27 mouse cellular contexts compared by ENCODE assay signal in genomic region chr5:105661894-105662293, GRCm38 (mm10). TPM values are rescaled to one million over a fixed set of nuclear protein-coding genes. Genes with fewer than 3 reads are reported as not detected.
DNase-seq lines count a peak whose midpoint lies in the region; ATAC-seq and TF ChIP-seq lines count a peak whose summit lies in the region.
"Had no signal": no experiment of that assay in that cellular context is flagged by ENCODE, and none has a peak within 500 bp of the region (broad histone marks: within the 10 kb centered on the region; RNA-seq: fewer than 3 reads in every experiment).

No protein-coding gene starts in this region.

- H3K79me2 ChIP-seq in liver, adult 2 months (ENCODE audit: control insufficient read depth, insufficient read depth, low read length): no peaks in the 10 kb centered on the region

- no peak for TF ChIP-seq POLR2A in liver, adult 2 months (IDR thresholded peaks at IDR 0.05; ENCODE audit: extremely low read depth, insufficient read depth, low read length)

- H3K9ac ChIP-seq in liver, adult 2 months (ENCODE audit: low read depth, low read length): no peak overlapping the region
- H3K9ac ChIP-seq in forebrain, embryonic 12.5 days: no peak overlapping the region
- H3K9ac ChIP-seq: heart, embryonic 12.5 days; kidney, embryonic 15.5 days; lung, embryonic 14.5 days; midbrain, embryonic 13.5 days; neural tube, embryonic 12.5 days; stomach, embryonic 15.5 days had no signal

- H3K27ac ChIP-seq in liver, adult 2 months (replicated peaks; ENCODE audit: insufficient read depth, low read depth, low read length): no peak overlapping the region
- no peak overlapping the region for H3K27ac ChIP-seq in gastrocnemius, adult 2 months
- no peak overlapping the region for H3K27ac ChIP-seq in forebrain, embryonic 12.5 days
- H3K27ac ChIP-seq: kidney, embryonic 15.5 days; left cerebral cortex, adult 2 months; midbrain, embryonic 13.5 days; neural tube, embryonic 12.5 days; stomach, embryonic 15.5 days had no signal

- intact Hi-C loops in gastrocnemius, adult 2 months (cut with DNase I): no loop called here

- 86% methylated on average over 5 of the region's 5 CpGs for WGBS in liver, adult 2 months
- WGBS in forebrain, embryonic 12.5 days: 89% methylated on average over 5 of the region's 5 CpGs

- peak; percentile 9 for DNase-seq in liver, adult 2 months (ENCODE audit: extremely low read depth, low read depth, low spot score)
- no peak for DNase-seq in liver
- peak; percentile 73 to 77 for DNase-seq in spleen, postnatal 36 days (ENCODE audit: low spot score in 2 of 2)
- no peak for DNase-seq in spleen, adult 12 weeks (ENCODE audit: low spot score)
- no peak for DNase-seq in gastrocnemius, adult 2 months
- DNase-seq in MN1 (ENCODE audit: low spot score): no peak
- DNase-seq: adrenal gland, adult 2 months; cerebellum, adult 8-10 months; cerebellum, postnatal 36 days; gastrocnemius, postnatal 10 days; heart, adult 18-20 months; heart, postnatal 10 days; kidney, adult 11 months; kidney, postnatal 4 days; lung, embryonic 14.5 days; thymus, postnatal 25 days had no signal

- no peak overlapping the region for H3K4me3 ChIP-seq in liver, adult 2 months (ENCODE audit: insufficient read depth, low read depth, low read length)
- no peak overlapping the region for H3K4me3 ChIP-seq in gastrocnemius, adult 2 months
- no peak overlapping the region for H3K4me3 ChIP-seq in forebrain, embryonic 12.5 days (replicated peaks)
- H3K4me3 ChIP-seq: heart, embryonic 12.5 days; kidney, embryonic 15.5 days; left cerebral cortex, adult 2 months; megakaryocyte, embryonic 14.5 days; midbrain, embryonic 13.5 days; neural tube, embryonic 12.5 days; stomach, embryonic 15.5 days had no signal

- no peaks in the 10 kb centered on the region for H3K27me3 ChIP-seq in liver, adult 2 months (ENCODE audit: control insufficient read depth, insufficient read depth, low read length)
- no peaks in the 10 kb centered on the region for H3K27me3 ChIP-seq in forebrain, embryonic 12.5 days
- H3K27me3 ChIP-seq: heart, embryonic 12.5 days; kidney, embryonic 15.5 days; midbrain, embryonic 13.5 days; neural tube, embryonic 12.5 days; stomach, embryonic 15.5 days had no signal

- no peak for TF ChIP-seq CTCF in liver, adult 2 months (IDR thresholded peaks at IDR 0.05; ENCODE audit: low read depth, low read length)
- TF ChIP-seq CTCF in gastrocnemius, adult 2 months (IDR thresholded peaks at IDR 0.05): no peak

- no peaks in the 10 kb centered on the region for H3K9me3 ChIP-seq in forebrain, embryonic 12.5 days
- H3K9me3 ChIP-seq: G1E; heart, embryonic 12.5 days; kidney, embryonic 15.5 days; midbrain, embryonic 13.5 days; neural tube, embryonic 12.5 days; stomach, embryonic 15.5 days had no signal

- no peaks in the 10 kb centered on the region for H3K36me3 ChIP-seq in liver, adult 2 months (ENCODE audit: control insufficient read depth, insufficient read depth, low read length)
- H3K36me3 ChIP-seq in forebrain, embryonic 12.5 days (replicated peaks): no peaks in the 10 kb centered on the region
- H3K36me3 ChIP-seq: G1E; heart, embryonic 12.5 days; kidney, embryonic 15.5 days; midbrain, embryonic 13.5 days; neural tube, embryonic 12.5 days; stomach, embryonic 15.5 days had no signal

- no peaks in the 10 kb centered on the region; the same call in 1 of the 2 replicates for H3K4me1 ChIP-seq in liver, adult 2 months (ENCODE audit: control insufficient read depth, insufficient read depth, low read length)
- no peaks in the 10 kb centered on the region for H3K4me1 ChIP-seq in forebrain, embryonic 12.5 days
- H3K4me1 ChIP-seq: heart, embryonic 12.5 days; kidney, embryonic 15.5 days; midbrain, embryonic 13.5 days; neural tube, embryonic 12.5 days; stomach, embryonic 15.5 days had no signal

- no peak overlapping the region for H3K4me2 ChIP-seq in forebrain, embryonic 12.5 days
- H3K4me2 ChIP-seq: heart, embryonic 12.5 days; kidney, embryonic 15.5 days; lung, embryonic 14.5 days; midbrain, embryonic 13.5 days; neural tube, embryonic 12.5 days; stomach, embryonic 15.5 days had no signal

- ATAC-seq in megakaryocyte, adult 5-6 weeks (ENCODE audit: poor library complexity, severe bottlenecking): peak; percentile 97
- no peak for ATAC-seq in forebrain, embryonic 12.5 days (ENCODE audit: low FRiP score)
- ATAC-seq: forebrain, embryonic 14.5 days; midbrain, embryonic 13.5 days had no signal

RNA-seq across cellular contexts. Expression of gene Lrrc8d, which starts 37.9 kb away (rescaled TPM):
- total RNA-seq in liver, adult 2 months (2014; rRNA removed): 11.6 and 13.8 TPM in 2 replicates
- 7.0 and 7.9 TPM in 2 replicates for polyA plus RNA-seq in liver, adult 2 months (2012; rRNA removed)
- 79.7 and 88.1 TPM in 2 replicates for total RNA-seq in megakaryocyte, adult 5-6 weeks (2015)
- total RNA-seq in megakaryocyte, adult 5-6 weeks (2017): 38.6 and 50.0 TPM in 2 replicates
- total RNA-seq in gastrocnemius, adult 2 months (2021): 1 to 10 TPM; 3.2 to 5.0 TPM
- polyA plus RNA-seq in forebrain, embryonic 12.5 days (2016; fragmentation: Nextera tagmentation; extraction: Ambion mirVana): 32.7 and 36.6 TPM in 2 replicates
- polyA plus RNA-seq: G1E had no signal

Comparison
In these comparisons a context has a peak if more than half of its experiments do, and no peak if none do; other contexts are left out.
1. DNase-seq: peak in liver, adult 2 months (single experiment) and spleen, postnatal 36 days (2 of 2); none in liver (single experiment), spleen, adult 12 weeks (single experiment), gastrocnemius, adult 2 months (single experiment) and MN1 (single experiment).